Mouse (Mus musculus): Measurements from ENCODE around the gene Map7. TPM values are rescaled to one million over a fixed set of nuclear protein-coding genes. Genes with fewer than 3 reads are reported as not detected.

Map7 gene
- polyA plus RNA-seq, 1 experiment from 2014 or later, result 11.2 TPM

- H3K9ac ChIP-seq (ENCODE audit: low read depth, low read length), result no peak overlapping the region
- no peak overlapping the region for H3K27ac ChIP-seq (ENCODE audit: low read depth, low read length)
- ATAC-seq, result no peak
- 0 out of 2 replicates have a peak, but pooled peaks cover 4% of the 10 kb centered on the region for H3K4me1 ChIP-seq (ENCODE audit: control insufficient read depth, insufficient read depth, low read depth, low read length)
- WGBS, result 77% methylated on average over 4 of the region's 4 CpGs
- no peaks in the 10 kb centered on the region for H3K36me3 ChIP-seq (ENCODE audit: control insufficient read depth, insufficient read depth, low read length)
- no peak overlapping the region for H3K4me3 ChIP-seq (ENCODE audit: low read length)
- no peaks in the 10 kb centered on the region for H3K9me3 ChIP-seq (ENCODE audit: control insufficient read depth, low read length)
- H3K4me2 ChIP-seq (ENCODE audit: low read length), result no peak overlapping the region
- H3K27me3 ChIP-seq (replicated peaks; ENCODE audit: control insufficient read depth, insufficient read depth, low read length), result no peaks in the 10 kb centered on the region
Observed at GRCm38 (mm10) chr10:20121981-20122380, 26.3 kb upstream of the Map7 start.

- Histone ChIP-seq H3K9me3 (ENCODE audit: control insufficient read depth, low read length) (no peaks in the 10 kb centered on the region), H3K9ac (ENCODE audit: low read depth, low read length) (no peak overlapping the region), H3K27me3 (replicated peaks; ENCODE audit: control insufficient read depth, insufficient read depth, low read length) (no peaks in the 10 kb centered on the region), H3K27ac (ENCODE audit: low read depth, low read length) (0 out of 2 replicates have a peak overlapping the region, but pooled peaks have one; percentile 15), H3K4me1 (ENCODE audit: control insufficient read depth, insufficient read depth, low read depth, low read length) (0 out of 2 replicates have a peak, but pooled peaks cover 4% of the 10 kb centered on the region), H3K36me3 (ENCODE audit: control insufficient read depth, insufficient read depth, low read length) (no peaks in the 10 kb centered on the region), H3K4me3 (ENCODE audit: low read length) (no peak overlapping the region), H3K4me2 (ENCODE audit: low read length) (no peak overlapping the region)
- ATAC-seq, result peak; percentile 58
- 25% methylated on average over 9 of the region's 9 CpGs for WGBS
Observed at GRCm38 (mm10) chr10:20123401-20123800, 24.9 kb upstream of the Map7 start.

GRCm38 (mm10) chr10:20124576-20124975 lies 23.7 kb upstream of the Map7 start:
- Histone ChIP-seq H3K9ac (ENCODE audit: low read depth, low read length) (no peak overlapping the region), H3K27me3 (replicated peaks; ENCODE audit: control insufficient read depth, insufficient read depth, low read length) (no peaks in the 10 kb centered on the region), H3K4me2 (ENCODE audit: low read length) (no peak overlapping the region), H3K4me1 (ENCODE audit: control insufficient read depth, insufficient read depth, low read depth, low read length) (0 out of 2 replicates have a peak, but pooled peaks cover 4% of the 10 kb centered on the region), H3K4me3 (ENCODE audit: low read length) (no peak overlapping the region), H3K27ac (ENCODE audit: low read depth, low read length) (no peak overlapping the region), H3K36me3 (ENCODE audit: control insufficient read depth, insufficient read depth, low read length) (no peaks in the 10 kb centered on the region), H3K9me3 (ENCODE audit: control insufficient read depth, low read length) (no peaks in the 10 kb centered on the region)
- WGBS, result 88% methylated on average over 12 of the region's 12 CpGs
- no peak for ATAC-seq

- no peaks in the 10 kb centered on the region for H3K36me3 ChIP-seq (ENCODE audit: control insufficient read depth, insufficient read depth, low read length)
- peak; percentile 86 for ATAC-seq
- WGBS, result 46% methylated on average over 4 of the region's 4 CpGs
Observed at GRCm38 (mm10) chr10:20125226-20125625, 23.0 kb upstream of the Map7 start.

GRCm38 (mm10) chr10:20132933-20133652 lies 15.2 kb upstream of the Map7 start:
- H3K4me3 ChIP-seq (ENCODE audit: low read length), result no peak overlapping the region
- no peaks in the 10 kb centered on the region for H3K27me3 ChIP-seq (replicated peaks; ENCODE audit: control insufficient read depth, insufficient read depth, low read length)
- no peaks in the 10 kb centered on the region for H3K4me1 ChIP-seq (ENCODE audit: control insufficient read depth, insufficient read depth, low read depth, low read length)
- no peak overlapping the region for H3K27ac ChIP-seq (ENCODE audit: low read depth, low read length)
- no peak overlapping the region for H3K9ac ChIP-seq (ENCODE audit: low read depth, low read length)
- H3K9me3 ChIP-seq (ENCODE audit: control insufficient read depth, low read length), result no peaks in the 10 kb centered on the region
- H3K4me2 ChIP-seq (ENCODE audit: low read length), result no peak overlapping the region
- no peak for ATAC-seq
- H3K36me3 ChIP-seq (ENCODE audit: control insufficient read depth, insufficient read depth, low read length), result no peaks in the 10 kb centered on the region
- WGBS, result 83% methylated on average over 12 of the region's 12 CpGs

More at GRCm38 (mm10) chr10:20125226-20125625, 23.0 kb upstream of the Map7 start:
- Histone ChIP-seq H3K9me3 (ENCODE audit: control insufficient read depth, low read length) (no peaks in the 10 kb centered on the region), H3K4me2 (ENCODE audit: low read length) (no peak overlapping the region), H3K27ac (ENCODE audit: low read depth, low read length) (no peak overlapping the region), H3K4me1 (ENCODE audit: control insufficient read depth, insufficient read depth, low read depth, low read length) (0 out of 2 replicates have a peak, but pooled peaks cover 4% of the 10 kb centered on the region), H3K27me3 (replicated peaks; ENCODE audit: control insufficient read depth, insufficient read depth, low read length) (no peaks in the 10 kb centered on the region), H3K9ac (ENCODE audit: low read depth, low read length) (no peak overlapping the region), H3K4me3 (ENCODE audit: low read length) (no peak overlapping the region)

GRCm38 (mm10) chr10:20135350-20136058 lies 12.8 kb upstream of the Map7 start:
- Histone ChIP-seq H3K9me3 (ENCODE audit: control insufficient read depth, low read length) (no peaks in the 10 kb centered on the region), H3K4me3 (ENCODE audit: low read length) (no peak overlapping the region), H3K27me3 (replicated peaks; ENCODE audit: control insufficient read depth, insufficient read depth, low read length) (no peaks in the 10 kb centered on the region), H3K27ac (ENCODE audit: low read depth, low read length) (no peak overlapping the region), H3K9ac (ENCODE audit: low read depth, low read length) (no peak overlapping the region), H3K4me1 (ENCODE audit: control insufficient read depth, insufficient read depth, low read depth, low read length) (no peaks in the 10 kb centered on the region), H3K4me2 (ENCODE audit: low read length) (no peak overlapping the region), H3K36me3 (ENCODE audit: control insufficient read depth, insufficient read depth, low read length) (no peaks in the 10 kb centered on the region)
- WGBS, result 77% methylated on average over 15 of the region's 15 CpGs
- ATAC-seq, result no peak

GRCm38 (mm10) chr10:20136505-20136904 lies 11.8 kb upstream of the Map7 start:
- H3K9ac ChIP-seq (ENCODE audit: low read depth, low read length), result no peak overlapping the region
- H3K9me3 ChIP-seq (ENCODE audit: control insufficient read depth, low read length), result no peaks in the 10 kb centered on the region
- no peak overlapping the region for H3K27ac ChIP-seq (ENCODE audit: low read depth, low read length)
- no peak overlapping the region for H3K4me3 ChIP-seq (ENCODE audit: low read length)
- 94% methylated on average over 1 of the region's 1 CpGs for WGBS
- no peaks in the 10 kb centered on the region for H3K4me1 ChIP-seq (ENCODE audit: control insufficient read depth, insufficient read depth, low read depth, low read length)
- H3K36me3 ChIP-seq (ENCODE audit: control insufficient read depth, insufficient read depth, low read length), result no peaks in the 10 kb centered on the region
- H3K27me3 ChIP-seq (replicated peaks; ENCODE audit: control insufficient read depth, insufficient read depth, low read length), result no peaks in the 10 kb centered on the region
- no peak overlapping the region for H3K4me2 ChIP-seq (ENCODE audit: low read length)
- ATAC-seq, result no peak

- Histone ChIP-seq H3K9ac (ENCODE audit: low read depth, low read length) (no peak overlapping the region), H3K27me3 (replicated peaks; ENCODE audit: control insufficient read depth, insufficient read depth, low read length) (peaks cover under 1% of the 10 kb centered on the region; the same call in 1 of the 2 replicates), H3K27ac (ENCODE audit: low read depth, low read length) (no peak overlapping the region), H3K4me1 (ENCODE audit: control insufficient read depth, insufficient read depth, low read depth, low read length) (no peaks in the 10 kb centered on the region), H3K9me3 (ENCODE audit: control insufficient read depth, low read length) (no peaks in the 10 kb centered on the region), H3K4me2 (ENCODE audit: low read length) (peak overlapping the region; percentile 8; the same call in 1 of the 2 replicates), H3K4me3 (ENCODE audit: low read length) (no peak overlapping the region), H3K36me3 (ENCODE audit: control insufficient read depth, insufficient read depth, low read length) (no peaks in the 10 kb centered on the region)
- WGBS, result 45% methylated on average over 17 of the region's 17 CpGs
- no peak for ATAC-seq
Observed at GRCm38 (mm10) chr10:20141376-20141775, 6.9 kb upstream of the Map7 start.

GRCm38 (mm10) chr10:20148773-20149120 lies 476 bp downstream of the Map7 start:
- Histone ChIP-seq H3K27ac (ENCODE audit: low read depth, low read length) (no peak overlapping the region), H3K27me3 (replicated peaks; ENCODE audit: control insufficient read depth, insufficient read depth, low read length) (peaks cover 24% of the 10 kb centered on the region), H3K9ac (ENCODE audit: low read depth, low read length) (peak overlapping the region; percentile 75), H3K4me3 (ENCODE audit: low read length) (peak overlapping the region; percentile 61), H3K4me1 (ENCODE audit: control insufficient read depth, insufficient read depth, low read depth, low read length) (peaks cover 8% of the 10 kb centered on the region), H3K36me3 (ENCODE audit: control insufficient read depth, insufficient read depth, low read length) (no peaks in the 10 kb centered on the region), H3K9me3 (ENCODE audit: control insufficient read depth, low read length) (no peaks in the 10 kb centered on the region), H3K4me2 (ENCODE audit: low read length) (peak overlapping the region; percentile 94)
- ATAC-seq, result peak; percentile 61
- WGBS, result under 1% methylated on average over 38 of the region's 58 CpGs

Data from hindbrain, embryonic 16.5 days (tissue).